Mouse (Mus musculus) cerebellum, adult 2 months (tissue): ENCODE data around the gene Fam53b.

Experiments used
- CTCF ChIP-seq: fragments of 200-500 bp; IDR thresholded peaks from 2 replicates; pipeline ENCODE4 v1.5.1; 2011; ENCODE audit warnings: low read depth, mild to moderate bottlenecking, control low read depth, low read length, moderate library complexity, borderline replicate concordance; ENCODE audit not compliant: insufficient read depth
- POLR2A ChIP-seq: fragments of 200-500 bp; IDR thresholded peaks from 2 replicates; pipeline ENCODE4 v1.6.1; 2011; ENCODE audit warnings: low read length, control low read depth, borderline replicate concordance; ENCODE audit not compliant: insufficient read depth

GRCm38 (mm10) chr7:132859042-132859958, 45.6 kb upstream of the Fam53b start, which contains the start of gene Abraxas2:
- TF ChIP-seq CTCF: no peak
- TF ChIP-seq POLR2A: peak; percentile 55; the same call in 1 of the 2 replicates
